Mouse (Mus musculus): ENCODE data around the gene Tcp11x2. TPM values are rescaled to one million over a fixed set of nuclear protein-coding genes. Genes with fewer than 3 reads are reported as not detected.

Tcp11x2 gene
- polyA plus RNA-seq (2012; rRNA removed): not detected in 2 replicates

DNA sequence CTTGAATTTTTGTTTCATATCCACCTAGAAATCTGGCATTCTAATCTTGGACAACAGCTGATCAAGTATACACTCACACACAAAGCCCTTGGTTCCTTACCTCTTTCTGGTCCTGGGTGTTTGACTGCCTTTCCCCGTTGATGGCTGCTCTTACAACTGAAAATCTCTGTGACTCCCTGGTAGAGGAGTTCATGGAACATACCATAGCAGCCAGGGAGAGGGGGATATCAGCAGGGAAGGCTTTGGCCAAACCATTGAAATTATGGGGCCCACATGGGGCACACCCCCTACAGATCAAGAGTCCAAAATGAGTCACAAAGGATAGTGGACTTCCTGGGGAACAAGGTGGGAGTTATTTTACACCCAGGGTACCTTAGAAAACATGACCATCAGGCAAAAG lies at the start of gene Tcp11x2:
Tcp11x2 (minus strand) TSS at position 158 of the 400 bp plus-strand sequence.
- Histone ChIP-seq H3K27ac (ENCODE audit: insufficient read depth, low read depth, low read length) (no peak within 1 kb of the TSS), H3K4me1 (ENCODE audit: control insufficient read depth, insufficient read depth, low read length) (no peaks in the 10 kb centered on the region), H3K27me3 (replicated peaks; ENCODE audit: control insufficient read depth, insufficient read depth, low read length) (no peaks in the 10 kb centered on the region), H3K4me3 (ENCODE audit: insufficient read depth, low read depth, low read length) (no peak within 1 kb of the TSS), H3K36me3 (ENCODE audit: control insufficient read depth, insufficient read depth, low read length) (no peaks in the 10 kb centered on the region)
- 58% methylated on average over 1 of the region's 1 CpGs for WGBS
- TF ChIP-seq CTCF (conservative IDR thresholded peaks at IDR 0.05; ENCODE audit: insufficient read depth, insufficient read length, low read depth, low read length) (no peak), POLR2A (IDR thresholded peaks at IDR 0.05; ENCODE audit: low read depth, low read length) (no peak)
- no peak for DNase-seq

DNA sequence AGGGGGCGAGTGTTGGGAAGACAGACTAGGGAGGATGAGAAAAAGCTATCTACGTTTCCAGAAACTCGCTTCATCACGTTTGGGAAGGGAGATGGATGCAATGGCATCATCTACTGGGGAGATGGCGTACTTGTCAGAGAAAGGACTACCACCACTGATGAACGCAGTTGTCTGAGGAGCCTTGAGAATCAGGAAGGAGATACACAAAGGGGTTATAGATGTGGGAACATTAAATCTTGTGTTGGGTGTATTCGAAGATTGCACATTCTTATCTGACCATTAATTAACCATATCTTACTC lies 49.4 kb upstream of the Tcp11x2 start:
- peak; percentile 0 for DNase-seq
- H3K27me3 ChIP-seq (replicated peaks; ENCODE audit: control insufficient read depth, insufficient read depth, low read length): no peaks in the 10 kb centered on the region
- peak overlapping the region; percentile 93 for H3K4me3 ChIP-seq (ENCODE audit: insufficient read depth, low read depth, low read length)
- H3K27ac ChIP-seq (ENCODE audit: insufficient read depth, low read depth, low read length): no peak overlapping the region
- no peak for TF ChIP-seq CTCF (conservative IDR thresholded peaks at IDR 0.05; ENCODE audit: insufficient read depth, insufficient read length, low read depth, low read length)
- no peak for TF ChIP-seq POLR2A (IDR thresholded peaks at IDR 0.05; ENCODE audit: low read depth, low read length)
- H3K4me1 ChIP-seq (ENCODE audit: control insufficient read depth, insufficient read depth, low read length): no peaks in the 10 kb centered on the region
- H3K36me3 ChIP-seq (ENCODE audit: control insufficient read depth, insufficient read depth, low read length): no peaks in the 10 kb centered on the region
- WGBS: 0% methylated on average over 7 of the region's 7 CpGs

DNA sequence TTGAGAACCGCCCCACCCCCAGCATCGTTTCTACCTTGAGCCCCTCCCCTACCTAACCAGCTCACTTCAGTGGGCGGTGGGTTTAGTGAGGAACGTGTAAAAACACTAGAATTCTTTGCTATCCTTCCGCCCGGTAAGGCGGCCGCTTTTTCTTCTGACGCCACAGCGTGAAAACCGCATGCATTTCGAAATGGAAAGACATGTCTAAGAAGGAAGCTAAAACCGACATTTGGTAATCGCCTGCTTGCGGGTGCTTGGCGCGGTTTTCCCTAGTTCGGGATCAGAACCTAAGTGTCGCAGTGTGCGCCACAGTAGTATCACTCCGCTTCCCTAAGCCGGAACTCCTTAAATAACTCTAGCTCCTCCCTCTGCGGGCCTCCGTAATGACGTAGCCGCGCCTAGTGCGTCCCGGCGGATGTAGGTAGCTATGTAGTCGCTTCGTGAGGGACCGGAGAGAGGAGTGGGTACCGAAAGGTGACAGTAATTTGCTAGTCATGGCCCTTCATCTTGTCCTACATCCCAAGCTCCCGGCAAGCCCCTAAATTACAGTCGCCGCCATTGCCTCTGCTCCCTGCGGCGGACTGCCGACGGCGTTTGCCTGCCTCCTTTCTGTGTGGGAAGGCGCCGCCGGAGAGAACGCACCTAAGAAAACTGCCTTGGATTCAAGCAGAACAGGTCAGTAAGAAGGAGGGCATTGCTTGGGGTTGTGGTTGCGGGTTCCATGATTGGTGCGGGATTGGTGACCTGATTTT lies 48.9 kb upstream of the Tcp11x2 start, which contains the start of the genes Armcx5 and Gprasp1:
Armcx5 (plus strand) TSS at position 430 of the 752 bp plus-strand sequence.
Gprasp1 (plus strand) TSS at position 430 of the 752 bp plus-strand sequence.
- DNase-seq: peak; percentile 95
- no peaks in the 10 kb centered on the region for H3K36me3 ChIP-seq (ENCODE audit: control insufficient read depth, insufficient read depth, low read length)
- H3K4me3 ChIP-seq (ENCODE audit: insufficient read depth, low read depth, low read length): peak within 1 kb of the TSS; percentile 93
- no peaks in the 10 kb centered on the region for H3K4me1 ChIP-seq (ENCODE audit: control insufficient read depth, insufficient read depth, low read length)
- no peak for TF ChIP-seq CTCF (conservative IDR thresholded peaks at IDR 0.05; ENCODE audit: insufficient read depth, insufficient read length, low read depth, low read length)
- peak; percentile 39 for TF ChIP-seq POLR2A (IDR thresholded peaks at IDR 0.05; ENCODE audit: low read depth, low read length)
- WGBS: under 1% methylated on average over 48 of the region's 48 CpGs
- H3K27me3 ChIP-seq (replicated peaks; ENCODE audit: control insufficient read depth, insufficient read depth, low read length): no peaks in the 10 kb centered on the region
- H3K27ac ChIP-seq (ENCODE audit: insufficient read depth, low read depth, low read length): peak within 1 kb of the TSS; percentile 80

DNA sequence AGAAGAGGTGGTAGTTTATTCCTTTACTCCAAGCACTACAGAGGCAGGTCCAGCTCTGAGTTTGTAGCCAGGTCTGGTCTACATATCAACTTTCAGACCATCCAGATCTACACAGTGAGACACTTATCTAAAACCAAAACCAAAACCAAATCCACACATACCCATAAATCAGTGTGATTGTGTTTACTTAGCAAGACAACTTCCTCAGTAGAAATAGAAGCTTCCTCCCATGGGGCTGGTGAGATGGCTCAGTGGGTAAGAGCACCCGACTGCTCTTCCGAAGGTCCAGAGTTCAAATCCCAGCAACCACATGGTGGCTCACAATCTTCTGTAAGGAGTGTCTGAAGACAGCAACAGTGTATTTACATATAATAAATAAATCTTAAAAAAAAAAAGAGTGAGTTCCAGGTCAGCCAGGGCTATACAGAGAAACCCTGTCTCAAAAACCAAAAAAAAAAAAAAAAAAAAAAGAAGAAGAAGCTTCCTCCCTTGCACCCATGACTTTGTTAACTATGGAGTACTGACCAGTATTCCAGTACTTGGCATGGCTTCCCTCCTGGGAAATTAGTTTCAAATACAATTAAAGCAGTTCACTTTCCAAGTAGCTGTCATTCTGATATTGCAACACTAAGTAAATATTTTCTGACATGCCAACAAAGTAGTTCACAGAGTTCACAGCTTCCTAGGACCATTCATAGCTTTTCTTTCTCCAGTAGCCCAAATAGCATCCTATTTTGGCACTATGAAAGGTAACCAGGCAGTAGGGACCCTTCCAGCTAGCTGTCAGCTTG lies 45.3 kb upstream of the Tcp11x2 start:
- DNase-seq: peak; percentile 21
- no peaks in the 10 kb centered on the region for H3K36me3 ChIP-seq (ENCODE audit: control insufficient read depth, insufficient read depth, low read length)
- no peak overlapping the region for H3K4me3 ChIP-seq (ENCODE audit: insufficient read depth, low read depth, low read length)
- no peaks in the 10 kb centered on the region for H3K4me1 ChIP-seq (ENCODE audit: control insufficient read depth, insufficient read depth, low read length)
- 57% methylated on average over 2 of the region's 2 CpGs for WGBS
- H3K27me3 ChIP-seq (replicated peaks; ENCODE audit: control insufficient read depth, insufficient read depth, low read length): no peaks in the 10 kb centered on the region
- TF ChIP-seq CTCF (conservative IDR thresholded peaks at IDR 0.05; ENCODE audit: insufficient read depth, insufficient read length, low read depth, low read length) (no peak), POLR2A (IDR thresholded peaks at IDR 0.05; ENCODE audit: low read depth, low read length) (no peak)
- H3K27ac ChIP-seq (ENCODE audit: insufficient read depth, low read depth, low read length): no peak overlapping the region

DNA sequence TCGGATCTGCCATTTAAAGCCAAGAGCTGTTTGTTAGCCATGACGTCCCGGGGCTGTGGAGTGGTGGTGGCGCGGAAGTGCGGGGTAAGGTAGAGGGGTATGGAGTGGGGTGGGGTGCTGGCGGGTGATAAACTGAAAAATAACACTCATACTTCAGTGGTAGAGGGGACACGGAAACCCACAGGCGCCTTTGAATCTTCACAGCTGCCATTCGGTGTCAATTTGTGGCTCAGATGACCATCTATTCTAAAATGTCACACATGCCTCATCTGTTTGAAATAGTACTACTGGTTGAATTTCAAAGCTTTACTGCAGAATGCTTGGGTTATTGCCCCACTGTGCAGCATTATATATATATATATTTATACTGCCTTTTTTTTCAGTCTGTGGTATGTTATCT lies 31.6 kb upstream of the Tcp11x2 start, which contains the start of gene Tmsb15a:
Tmsb15a (minus strand) TSS at position 101 of the 400 bp plus-strand sequence.
- Histone ChIP-seq H3K4me1 (ENCODE audit: control insufficient read depth, insufficient read depth, low read length) (no peaks in the 10 kb centered on the region), H3K36me3 (ENCODE audit: control insufficient read depth, insufficient read depth, low read length) (no peaks in the 10 kb centered on the region), H3K4me3 (ENCODE audit: insufficient read depth, low read depth, low read length) (no peak within 1 kb of the TSS), H3K27me3 (replicated peaks; ENCODE audit: control insufficient read depth, insufficient read depth, low read length) (no peaks in the 10 kb centered on the region), H3K27ac (ENCODE audit: insufficient read depth, low read depth, low read length) (no peak within 1 kb of the TSS)
- TF ChIP-seq POLR2A (IDR thresholded peaks at IDR 0.05; ENCODE audit: low read depth, low read length): no peak
- no peak for TF ChIP-seq CTCF (conservative IDR thresholded peaks at IDR 0.05; ENCODE audit: insufficient read depth, insufficient read length, low read depth, low read length)
- no peak for DNase-seq
- 88% methylated on average over 10 of the region's 10 CpGs for WGBS

GRCm38 (mm10) chrX:135712845-135713244 lies 19.3 kb upstream of the Tcp11x2 start:
- H3K4me3 ChIP-seq (ENCODE audit: insufficient read depth, low read depth, low read length): no peak overlapping the region
- 78% methylated on average over 2 of the region's 2 CpGs for WGBS
- no peaks in the 10 kb centered on the region for H3K27me3 ChIP-seq (replicated peaks; ENCODE audit: control insufficient read depth, insufficient read depth, low read length)
- no peak for TF ChIP-seq CTCF (conservative IDR thresholded peaks at IDR 0.05; ENCODE audit: insufficient read depth, insufficient read length, low read depth, low read length)
- no peak for TF ChIP-seq POLR2A (IDR thresholded peaks at IDR 0.05; ENCODE audit: low read depth, low read length)
- no peaks in the 10 kb centered on the region for H3K4me1 ChIP-seq (ENCODE audit: control insufficient read depth, insufficient read depth, low read length)
- no peak for DNase-seq
- H3K27ac ChIP-seq (ENCODE audit: insufficient read depth, low read depth, low read length): no peak overlapping the region
- H3K36me3 ChIP-seq (ENCODE audit: control insufficient read depth, insufficient read depth, low read length): no peaks in the 10 kb centered on the region

DNA sequence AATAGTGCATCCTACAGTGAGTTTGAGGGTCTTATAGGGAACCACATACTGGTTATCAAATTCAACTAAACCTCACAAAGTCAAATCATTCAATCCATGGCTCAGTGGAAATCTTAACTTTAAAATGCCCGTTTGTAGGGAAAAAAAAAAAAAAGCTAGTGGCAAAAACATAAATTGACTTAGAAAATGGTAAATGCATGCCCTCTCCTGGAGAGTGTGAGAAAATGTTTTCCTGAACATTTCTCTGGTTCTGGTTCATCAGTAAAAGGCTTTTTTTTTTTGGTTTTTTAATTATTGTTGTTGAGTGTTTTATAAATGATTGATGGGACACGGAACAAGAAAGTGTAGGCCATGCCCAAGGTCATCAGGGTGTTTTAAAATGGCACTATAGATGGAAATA lies 10.8 kb upstream of the Tcp11x2 start:
- WGBS: 13% methylated on average over 2 of the region's 2 CpGs
- no peaks in the 10 kb centered on the region for H3K36me3 ChIP-seq (ENCODE audit: control insufficient read depth, insufficient read depth, low read length)
- no peak overlapping the region for H3K4me3 ChIP-seq (ENCODE audit: insufficient read depth, low read depth, low read length)
- TF ChIP-seq CTCF (conservative IDR thresholded peaks at IDR 0.05; ENCODE audit: insufficient read depth, insufficient read length, low read depth, low read length) (no peak), POLR2A (IDR thresholded peaks at IDR 0.05; ENCODE audit: low read depth, low read length) (no peak)
- no peaks in the 10 kb centered on the region for H3K27me3 ChIP-seq (replicated peaks; ENCODE audit: control insufficient read depth, insufficient read depth, low read length)
- no peak overlapping the region for H3K27ac ChIP-seq (ENCODE audit: insufficient read depth, low read depth, low read length)
- no peak for DNase-seq
- no peaks in the 10 kb centered on the region for H3K4me1 ChIP-seq (ENCODE audit: control insufficient read depth, insufficient read depth, low read length)
